Mouse (Mus musculus) stomach, embryonic 14.5 days (tissue): ENCODE results near the gene Plcxd3. TPM values are rescaled to one million over a fixed set of nuclear protein-coding genes. Genes with fewer than 3 reads are reported as not detected.
"Not testable (repeated sequence)": the region's sequence is repeated elsewhere in the genome, so short reads cannot be mapped to it uniquely, and the experiment has no call there.

Experiments
- ATAC-seq: fragments of 200-750 bp; cut with Nextera tagmentation; 2 replicates; pipeline ENCODE4 v1.8.0; 2017; ENCODE audit warnings: low read depth, moderate TSS enrichment; ENCODE audit not compliant: insufficient number of reproducible peaks, insufficient read depth, low FRiP score
- H3K27ac ChIP-seq: fragments of 300-500 bp; sonication (generic); 2 replicates; pipeline ENCODE4 v1.5.1; 2014; ENCODE audit warnings: mild to moderate bottlenecking, low read length, moderate library complexity, mixed read lengths
- H3K27me3 ChIP-seq: fragments of 300-500 bp; sonication (generic); 2 replicates; pipeline ENCODE4 v1.6.1; 2014; ENCODE audit warnings: low read length, control low read depth, mixed read lengths; ENCODE audit not compliant: control insufficient read depth, insufficient read depth
- H3K36me3 ChIP-seq: fragments of 300-500 bp; sonication (generic); 2 replicates; pipeline ENCODE4 v1.6.1; 2014; ENCODE audit warnings: mild to moderate bottlenecking, control low read depth, low read length, moderate library complexity, mixed read lengths; ENCODE audit not compliant: control insufficient read depth, insufficient read depth
- H3K4me1 ChIP-seq: fragments of 300-500 bp; sonication (generic); 2 replicates; pipeline ENCODE4 v1.6.1; 2014; ENCODE audit warnings: low read length, control low read depth, mixed read lengths; ENCODE audit not compliant: control insufficient read depth, insufficient read depth
- H3K4me2 ChIP-seq: fragments of 300-500 bp; sonication (generic); replicated peaks from 2 replicates; pipeline ENCODE4 v1.6.1; 2014; ENCODE audit warnings: low read depth, low read length, control low read depth
- H3K4me3 ChIP-seq: fragments of 300-500 bp; sonication (generic); 2 replicates; pipeline ENCODE4 v1.5.1; 2014; ENCODE audit warnings: low read depth, low read length, control low read depth
- H3K9ac ChIP-seq: fragments of 300-500 bp; sonication (generic); replicated peaks from 2 replicates; pipeline ENCODE4 v1.6.1; 2014; ENCODE audit warnings: low read depth, mild to moderate bottlenecking, control low read depth, low read length, moderate library complexity, mixed read lengths
- H3K9me3 ChIP-seq: fragments of 300-500 bp; sonication (generic); 2 replicates; pipeline ENCODE4 v1.6.1; 2016; ENCODE audit warnings: low read depth, low read length, control low read depth; ENCODE audit not compliant: control insufficient read depth
- WGBS: fragments of 180-500 bp; shearing (Covaris S2); extraction: QIAGEN DNeasy Blood & Tissue Kit; methylation state at CpG from one replicate; pipeline ENCODE4 v1.1.7; 2014; 5-methylcytosine and 5-hydroxymethylcytosine counted together
- polyA plus RNA-seq: library from polyadenylated mRNA; unstranded; fragments of >200 nt; fragmentation: Nextera tagmentation; extraction: Ambion mirVana; gene quantifications from 2 replicates; pipeline ENCODE4 v1.2.1, GENCODE M21; 2014

The Plcxd3 gene
- polyA plus RNA-seq, 1 experiment from 2014 or later, result 3.4 TPM

- Histone ChIP-seq H3K9ac (no peak overlapping the region), H3K27ac (no peak overlapping the region), H3K36me3 (no peaks in the 10 kb centered on the region), H3K9me3 (no peaks in the 10 kb centered on the region), H3K4me1 (no peaks in the 10 kb centered on the region), H3K27me3 (no peaks in the 10 kb centered on the region), H3K4me3 (no peak overlapping the region), H3K4me2 (no peak overlapping the region)
- no peak for ATAC-seq
- 86% methylated on average over 3 of the region's 3 CpGs for WGBS
Observed at GRCm38 (mm10) chr15:4498036-4498435, 122.7 kb downstream of the Plcxd3 start.

- Histone ChIP-seq H3K9ac (no peak overlapping the region), H3K4me2 (no peak overlapping the region), H3K27me3 (no peaks in the 10 kb centered on the region), H3K4me3 (no peak overlapping the region), H3K27ac (no peak overlapping the region), H3K4me1 (no peaks in the 10 kb centered on the region), H3K9me3 (no peaks in the 10 kb centered on the region), H3K36me3 (no peaks in the 10 kb centered on the region)
- ATAC-seq, result no peak
- 63% methylated on average over 3 of the region's 3 CpGs for WGBS
Observed at GRCm38 (mm10) chr15:4503366-4503765, 128.1 kb downstream of the Plcxd3 start.

- H3K9ac ChIP-seq, result no peak overlapping the region
- no peaks in the 10 kb centered on the region for H3K4me1 ChIP-seq
- no peak overlapping the region for H3K4me2 ChIP-seq
- no peaks in the 10 kb centered on the region for H3K36me3 ChIP-seq
- ATAC-seq, result no peak
- no peak overlapping the region for H3K27ac ChIP-seq
- no peaks in the 10 kb centered on the region for H3K27me3 ChIP-seq
- WGBS, result 73% methylated on average over 4 of the region's 4 CpGs
- H3K9me3 ChIP-seq, result no peaks in the 10 kb centered on the region
- no peak overlapping the region for H3K4me3 ChIP-seq
Observed at GRCm38 (mm10) chr15:4503826-4504225, 128.5 kb downstream of the Plcxd3 start.

GRCm38 (mm10) chr15:4514724-4515123, 139.4 kb downstream of the Plcxd3 start:
- Histone ChIP-seq H3K9me3 (no peaks in the 10 kb centered on the region), H3K4me1 (no peaks in the 10 kb centered on the region), H3K9ac (no peak overlapping the region), H3K27me3 (no peaks in the 10 kb centered on the region), H3K27ac (no peak overlapping the region), H3K4me3 (no peak overlapping the region), H3K4me2 (no peak overlapping the region), H3K36me3 (no peaks in the 10 kb centered on the region)
- 83% methylated on average over 1 of the region's 1 CpGs for WGBS
- ATAC-seq, result no peak

- no peaks in the 10 kb centered on the region for H3K27me3 ChIP-seq
- H3K4me1 ChIP-seq, result no peaks in the 10 kb centered on the region
- H3K27ac ChIP-seq, result no peak overlapping the region
- H3K9ac ChIP-seq, result no peak overlapping the region
- WGBS, result 83% methylated on average over 3 of the region's 3 CpGs
- ATAC-seq, result no peak
- H3K4me3 ChIP-seq, result no peak overlapping the region
- H3K9me3 ChIP-seq, result no peaks in the 10 kb centered on the region
- no peaks in the 10 kb centered on the region for H3K36me3 ChIP-seq
- H3K4me2 ChIP-seq, result no peak overlapping the region
Observed at GRCm38 (mm10) chr15:4524598-4524997, 149.3 kb downstream of the Plcxd3 start.

GRCm38 (mm10) chr15:4533700-4534099, 158.4 kb downstream of the Plcxd3 start:
- ATAC-seq, result no peak

GRCm38 (mm10) chr15:4559121-4559520, 183.8 kb downstream of the Plcxd3 start:
- Histone ChIP-seq H3K27me3 (no peaks in the 10 kb centered on the region), H3K9ac (no peak overlapping the region), H3K4me3 (no peak overlapping the region), H3K36me3 (no peaks in the 10 kb centered on the region), H3K9me3 (no peaks in the 10 kb centered on the region), H3K4me1 (no peaks in the 10 kb centered on the region), H3K4me2 (no peak overlapping the region), H3K27ac (no peak overlapping the region)
- WGBS, result 72% methylated on average over 5 of the region's 5 CpGs
- no peak for ATAC-seq

More at GRCm38 (mm10) chr15:4533700-4534099, 158.4 kb downstream of the Plcxd3 start:
- Histone ChIP-seq H3K9ac (no peak overlapping the region), H3K27me3 (no peaks in the 10 kb centered on the region), H3K4me2 (no peak overlapping the region), H3K4me3 (no peak overlapping the region), H3K4me1 (no peaks in the 10 kb centered on the region), H3K9me3 (no peaks in the 10 kb centered on the region), H3K36me3 (no peaks in the 10 kb centered on the region), H3K27ac (no peak overlapping the region)
- WGBS, result 90% methylated on average over 2 of the region's 2 CpGs

- ATAC-seq, result no peak
- no peak overlapping the region for H3K4me3 ChIP-seq
- no peaks in the 10 kb centered on the region for H3K4me1 ChIP-seq
- H3K27ac ChIP-seq, result no peak overlapping the region
- H3K4me2 ChIP-seq, result no peak overlapping the region
- no peak overlapping the region for H3K9ac ChIP-seq
- 51% methylated on average over 6 of the region's 6 CpGs for WGBS
- no peaks in the 10 kb centered on the region for H3K36me3 ChIP-seq
- no peaks in the 10 kb centered on the region for H3K9me3 ChIP-seq
- H3K27me3 ChIP-seq, result no peaks in the 10 kb centered on the region
Observed at GRCm38 (mm10) chr15:4561431-4561970, 186.2 kb downstream of the Plcxd3 start.

GRCm38 (mm10) chr15:4595521-4595920, 220.2 kb downstream of the Plcxd3 start:
- H3K4me3 ChIP-seq, H3K4me1 ChIP-seq, H3K27me3 ChIP-seq, H3K9me3 ChIP-seq, H3K9ac ChIP-seq, ATAC-seq, H3K4me2 ChIP-seq, H3K27ac ChIP-seq, H3K36me3 ChIP-seq: not testable (repeated sequence)
- WGBS, result 90% methylated on average over 8 of the region's 8 CpGs
